Mouse (Mus musculus) heart, adult 10 weeks (tissue): ENCODE results near the gene Foxk2. TPM values are rescaled to one million over a fixed set of nuclear protein-coding genes. Genes with fewer than 3 reads are reported as not detected.

Experiments
- polyA plus RNA-seq: library from polyadenylated mRNA; stranded (reverse); fragments of 350-450 nt; fragmentation: Illumina TruSeq; extraction: RNeasy Lipid Tissue Mini Kit (QIAGEN cat#74804); gene quantifications from one replicate; pipeline ENCODE4 v1.2.3, GENCODE M21; 2014; ENCODE audit warnings: low read depth, low replicate concordance

Foxk2 gene
- 16.7 TPM for polyA plus RNA-seq

DNA sequence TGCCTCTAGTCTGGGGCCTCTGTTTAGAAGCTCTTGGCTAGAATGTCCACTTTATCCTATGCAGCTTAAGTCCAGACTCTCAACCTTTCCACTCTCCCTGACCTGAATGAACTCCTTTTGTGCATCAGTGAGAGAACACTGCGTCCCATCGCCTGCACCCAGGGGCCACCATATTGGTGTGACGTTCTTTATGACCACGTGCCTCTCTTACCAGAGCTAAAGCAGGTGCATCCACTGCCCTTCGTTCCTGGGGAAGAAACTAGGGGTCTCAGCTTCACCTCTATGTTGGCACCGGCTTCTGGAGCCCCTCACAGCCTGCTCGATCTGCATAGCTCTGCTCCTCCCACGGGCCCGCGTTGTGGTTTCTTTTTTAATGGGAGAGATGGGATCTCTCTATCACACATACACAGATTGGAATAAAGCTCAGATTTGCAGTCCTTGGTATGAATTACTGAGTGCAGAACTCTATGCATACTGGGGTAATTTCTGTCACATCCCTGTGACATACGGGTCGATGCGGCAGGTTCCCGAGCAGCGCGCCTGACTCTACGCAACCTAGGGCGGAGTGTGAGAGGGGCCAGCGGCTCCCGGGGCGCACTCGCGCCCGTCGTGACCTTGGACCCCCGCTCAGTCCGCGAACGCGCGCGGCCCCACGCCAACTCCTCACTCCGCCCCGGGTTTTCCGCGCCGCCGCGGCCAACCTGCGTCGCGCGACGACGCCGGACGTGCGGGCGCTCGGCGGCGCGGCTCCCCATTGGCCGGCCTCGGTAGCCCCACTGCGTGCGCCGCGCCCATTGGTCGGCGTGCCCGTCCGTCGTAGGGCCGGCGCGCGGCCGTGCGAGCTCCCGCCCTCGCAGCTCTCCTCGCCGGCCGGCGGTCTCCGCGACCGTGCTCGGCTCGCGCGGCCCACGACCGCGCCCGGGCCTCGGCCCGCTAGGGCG, at the start of gene Foxk2:
Foxk2 (plus strand) TSS at position 831 of the 941 bp plus-strand sequence.

DNA sequence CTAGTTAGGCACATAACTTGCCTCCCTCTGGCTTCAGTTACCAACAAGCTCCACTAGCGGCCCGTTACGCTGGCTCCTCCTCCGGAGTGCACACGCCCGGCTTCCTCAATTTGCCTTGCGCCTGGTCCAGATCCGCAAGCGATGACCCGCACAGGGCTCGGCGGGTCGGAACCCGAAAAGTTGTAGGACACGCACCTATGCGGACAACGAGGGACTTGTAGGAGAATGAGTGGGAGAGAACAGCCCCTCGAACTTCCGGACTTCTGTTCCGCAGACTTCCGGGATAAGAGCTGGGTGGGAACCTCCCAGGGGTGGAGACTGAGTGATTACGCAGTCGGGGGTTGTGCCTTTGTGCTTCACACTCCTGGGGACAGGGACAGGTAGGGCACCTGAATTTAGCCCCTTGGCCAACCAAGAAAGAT, 30.8 kb upstream of the Foxk2 start, which contains the start of gene Cybc1:
Cybc1 (minus strand) TSS at position 305 of the 422 bp plus-strand sequence.

DNA sequence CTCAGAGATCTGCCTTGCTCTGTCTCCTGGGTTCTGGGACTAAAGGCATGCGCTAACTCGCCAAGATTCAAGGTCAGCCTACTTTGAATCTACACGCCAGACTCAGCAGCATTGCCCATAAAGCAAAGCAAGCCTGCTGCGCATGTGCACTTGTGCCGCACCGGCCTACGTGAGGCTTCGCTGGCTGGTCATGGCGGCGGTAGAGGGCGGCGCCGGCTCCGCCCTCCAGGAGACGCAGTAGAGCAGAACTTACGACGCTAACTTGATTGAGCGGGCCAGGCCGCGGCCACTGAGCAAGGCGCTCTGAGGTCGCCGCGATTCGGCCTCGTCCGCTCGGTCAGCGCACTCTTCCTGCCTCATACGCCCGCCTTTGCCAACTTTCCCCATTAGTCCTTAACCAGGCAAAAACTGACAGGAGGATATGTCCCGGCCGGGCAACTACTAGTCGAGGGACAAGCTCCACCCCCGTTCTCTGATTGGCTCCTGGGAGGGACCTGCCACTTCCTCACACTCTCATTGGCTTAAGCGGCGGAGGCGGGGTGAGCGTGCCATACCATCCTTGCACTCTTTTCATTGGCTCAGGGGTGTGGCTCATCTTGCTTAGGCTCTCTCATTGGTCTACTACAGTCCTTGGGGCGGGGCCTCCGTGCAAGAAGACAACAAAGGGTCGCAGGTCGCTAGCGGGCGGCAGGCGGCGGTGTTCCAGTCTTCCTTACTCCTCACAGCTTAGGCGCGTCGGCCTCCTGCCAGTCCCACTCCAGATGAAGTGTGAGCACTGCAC, 23.0 kb upstream of the Foxk2 start, which contains the start of gene Narf:
Narf (plus strand) TSS at position 690 of the 781 bp plus-strand sequence.

DNA sequence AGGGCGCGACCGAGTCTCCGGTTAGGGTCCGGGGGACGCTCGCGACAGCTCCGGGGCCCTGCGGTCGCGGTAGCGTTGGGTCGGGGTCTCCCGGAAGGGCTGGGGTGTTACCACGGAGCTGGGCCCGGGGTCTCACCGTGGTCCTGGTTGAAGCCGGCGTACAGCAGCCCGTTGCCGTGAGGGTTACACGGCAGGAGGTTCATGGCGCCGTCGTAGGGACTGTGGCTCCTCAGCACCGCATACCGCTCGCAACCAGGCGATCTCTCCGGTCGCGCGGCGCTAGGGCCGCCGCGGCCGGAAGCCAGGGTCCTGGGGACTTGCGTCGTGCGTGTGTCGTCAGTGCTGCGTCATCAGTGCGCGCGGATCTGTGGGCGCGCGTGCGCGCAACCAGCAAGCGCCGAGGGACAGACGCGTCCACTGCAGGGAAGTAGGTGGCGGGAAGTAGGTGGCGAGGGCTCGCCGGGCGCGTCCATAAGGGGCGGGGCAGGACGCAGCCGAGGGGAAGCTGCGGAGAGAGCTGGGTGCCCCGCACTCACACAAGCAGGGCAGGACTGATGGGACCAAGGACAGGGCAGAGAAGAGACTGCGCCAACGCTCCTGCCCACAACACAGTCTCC, 94.4 kb downstream of the Foxk2 start, which contains the start of gene Wdr45b:
Wdr45b (minus strand) TSS at position 355 of the 617 bp plus-strand sequence.

Other genes with a start within 250 kb of the Foxk2 start
- gene Cd7, start 220.6 kb upstream of the Foxk2 start, polyA plus RNA-seq = 0.99 TPM
- 0.42 TPM for gene Sectm1b, start 196.4 kb upstream of the Foxk2 start, polyA plus RNA-seq
- gene Sectm1a, start 178.8 kb upstream of the Foxk2 start, polyA plus RNA-seq = not detected
- not detected for gene Tex19.2, start 141.3 kb upstream of the Foxk2 start, polyA plus RNA-seq
- not detected for gene Tex19.1, start 113.8 kb upstream of the Foxk2 start, polyA plus RNA-seq
- 0.79 TPM for gene Uts2r, start 99.7 kb upstream of the Foxk2 start, polyA plus RNA-seq
- 11.8 TPM for gene Hexdc, start 55.6 kb upstream of the Foxk2 start, polyA plus RNA-seq
- 21.4 TPM for gene Ogfod3, start 55.3 kb upstream of the Foxk2 start, polyA plus RNA-seq
- 13.7 TPM for gene Cybc1, start 30.7 kb upstream of the Foxk2 start, polyA plus RNA-seq
- 54.9 TPM for gene Narf, start 22.7 kb upstream of the Foxk2 start, polyA plus RNA-seq
- gene Wdr45b, start 94.5 kb downstream of the Foxk2 start, polyA plus RNA-seq = 41.8 TPM
- gene Rab40b, start 128.3 kb downstream of the Foxk2 start, polyA plus RNA-seq = 3.7 TPM
- gene Fn3krp, start 161.4 kb downstream of the Foxk2 start, polyA plus RNA-seq = 6.5 TPM
- gene Fn3k, start 174.9 kb downstream of the Foxk2 start, polyA plus RNA-seq = 34.6 TPM
- 10.1 TPM for gene Tbcd, start 192.0 kb downstream of the Foxk2 start, polyA plus RNA-seq